Mouse (Mus musculus) thymus, adult 2 months (tissue): ENCODE data around the gene Fcamr.

ENCODE experiments used
- CTCF ChIP-seq: fragments of 200-500 bp; IDR thresholded peaks from 2 replicates; pipeline ENCODE4 v1.5.1; 2012; ENCODE audit warnings: mild to moderate bottlenecking, control low read depth, low read length, moderate library complexity, borderline replicate concordance; ENCODE audit not compliant: control insufficient read depth, poor library complexity, insufficient read depth; ENCODE audit errors: extremely low read depth
- POLR2A ChIP-seq: fragments of 200-500 bp; IDR thresholded peaks from 2 replicates; pipeline ENCODE4 v1.6.1; 2012; ENCODE audit warnings: mild to moderate bottlenecking, low read length, control low read depth, moderate library complexity; ENCODE audit not compliant: control insufficient read depth, poor library complexity, insufficient read depth; ENCODE audit errors: extremely low read depth

DNA sequence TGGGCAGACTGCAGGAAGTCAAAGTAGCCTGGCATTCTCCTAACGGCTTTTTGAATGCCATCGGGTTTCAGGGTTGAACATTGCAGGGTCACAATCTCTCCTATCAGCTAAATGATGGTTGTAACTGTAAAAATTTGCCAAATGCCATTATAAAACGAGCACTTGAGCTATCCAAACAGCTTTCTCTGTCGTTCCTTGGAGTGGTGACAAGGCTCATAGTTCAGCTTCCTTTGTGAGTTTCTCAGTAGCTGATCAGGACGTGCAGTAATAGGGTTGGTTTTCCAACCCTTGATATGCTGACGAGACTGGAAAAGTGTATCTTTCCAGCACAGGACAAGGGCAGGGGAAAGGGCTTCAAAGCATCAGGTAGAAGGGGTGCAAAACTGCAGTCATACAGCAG is 2.7 kb upstream of the Fcamr start:
- no peak for TF ChIP-seq POLR2A
- no peak for TF ChIP-seq CTCF
